Mouse (Mus musculus): ENCODE measurements around the gene Anapc5.

DNA sequence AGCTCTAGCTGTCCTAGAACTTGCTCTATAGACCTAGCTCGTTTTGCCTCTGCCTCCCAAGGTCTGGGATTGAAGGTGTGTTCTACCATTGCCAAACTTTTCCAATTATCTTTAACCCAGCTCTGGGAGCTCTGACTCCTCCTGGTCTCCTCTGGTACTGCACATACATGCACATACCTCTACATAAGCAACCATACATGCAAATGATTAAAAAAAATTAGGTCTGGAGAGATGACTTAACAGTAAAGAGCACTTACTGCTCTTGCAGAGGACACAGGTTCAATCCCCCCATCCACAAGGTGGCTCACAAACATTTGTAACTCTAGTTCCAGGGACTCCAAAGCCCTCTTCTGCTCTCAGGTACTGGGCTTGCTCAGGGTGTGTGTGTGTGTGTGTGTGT lies 2.8 kb upstream of the Anapc5 start:
- TF ChIP-seq CTCF (IDR thresholded peaks at IDR 0.05) = no peak; the same call in 1 of the 2 replicates
- no peak for TF ChIP-seq EP300 (IDR thresholded peaks at IDR 0.05)

Measured in lung, postnatal 0 days (tissue).